Mouse (Mus musculus) inflammation-experienced regulatory T-cells, adult 16 weeks (primary cell): ENCODE data around the gene Rab11b. TPM values are rescaled to one million over a fixed set of nuclear protein-coding genes. Genes with fewer than 3 reads are reported as not detected.

Experiments used
- polyA plus RNA-seq: library from polyadenylated mRNA; unstranded; fragments of 100-300 nt; shearing (Covaris generic); gene quantifications from one replicate; pipeline ENCODE4 v1.2.1, GENCODE M21; 2017

Gene Rab11b
- polyA plus RNA-seq: 317 TPM

DNA sequence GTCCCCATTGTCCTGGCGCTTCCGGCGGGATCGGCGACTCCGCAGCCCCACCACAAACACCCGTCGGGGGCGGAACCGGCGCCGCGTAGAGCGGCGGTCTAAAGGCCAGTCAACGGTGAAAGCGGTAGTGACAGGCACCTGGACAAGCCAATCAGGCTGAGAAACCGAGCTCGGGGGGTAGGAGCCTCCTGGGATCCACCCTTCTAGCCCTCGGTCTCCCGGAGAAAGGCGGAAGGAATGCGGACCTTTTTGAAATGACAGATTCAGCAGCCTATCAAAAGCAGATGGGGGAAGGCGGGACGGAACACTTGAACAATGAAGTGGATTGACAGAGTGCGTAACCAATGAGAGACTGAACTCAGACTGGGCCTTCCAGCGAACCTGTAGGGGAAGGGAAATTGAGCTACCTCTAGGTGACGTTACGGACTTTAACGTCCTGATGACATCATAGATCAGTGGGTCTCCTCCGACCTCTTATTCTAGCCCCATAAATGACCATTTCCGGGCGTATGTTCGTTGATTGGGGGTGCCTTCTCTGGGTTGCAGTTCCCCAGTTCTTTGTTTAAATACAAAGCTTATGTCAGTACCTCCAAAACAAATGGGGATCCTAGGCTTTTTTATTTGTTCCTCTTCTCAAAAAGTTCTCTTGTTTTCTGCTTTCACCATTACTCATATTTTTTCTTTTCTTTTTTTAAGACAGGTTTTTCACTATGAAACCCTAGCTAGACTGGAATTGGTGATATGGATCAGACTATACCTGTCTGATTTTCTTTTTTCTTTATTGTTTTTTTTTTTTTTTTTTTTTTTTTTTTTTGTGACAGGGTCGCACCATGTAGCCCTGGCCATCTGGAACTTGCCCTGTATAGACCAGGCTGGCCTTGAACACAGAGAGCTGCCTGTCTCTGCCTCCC, at the start of gene Rab11b:
TSS of gene Rab11b (minus strand) at position 276 of the 911 bp plus-strand sequence.

DNA sequence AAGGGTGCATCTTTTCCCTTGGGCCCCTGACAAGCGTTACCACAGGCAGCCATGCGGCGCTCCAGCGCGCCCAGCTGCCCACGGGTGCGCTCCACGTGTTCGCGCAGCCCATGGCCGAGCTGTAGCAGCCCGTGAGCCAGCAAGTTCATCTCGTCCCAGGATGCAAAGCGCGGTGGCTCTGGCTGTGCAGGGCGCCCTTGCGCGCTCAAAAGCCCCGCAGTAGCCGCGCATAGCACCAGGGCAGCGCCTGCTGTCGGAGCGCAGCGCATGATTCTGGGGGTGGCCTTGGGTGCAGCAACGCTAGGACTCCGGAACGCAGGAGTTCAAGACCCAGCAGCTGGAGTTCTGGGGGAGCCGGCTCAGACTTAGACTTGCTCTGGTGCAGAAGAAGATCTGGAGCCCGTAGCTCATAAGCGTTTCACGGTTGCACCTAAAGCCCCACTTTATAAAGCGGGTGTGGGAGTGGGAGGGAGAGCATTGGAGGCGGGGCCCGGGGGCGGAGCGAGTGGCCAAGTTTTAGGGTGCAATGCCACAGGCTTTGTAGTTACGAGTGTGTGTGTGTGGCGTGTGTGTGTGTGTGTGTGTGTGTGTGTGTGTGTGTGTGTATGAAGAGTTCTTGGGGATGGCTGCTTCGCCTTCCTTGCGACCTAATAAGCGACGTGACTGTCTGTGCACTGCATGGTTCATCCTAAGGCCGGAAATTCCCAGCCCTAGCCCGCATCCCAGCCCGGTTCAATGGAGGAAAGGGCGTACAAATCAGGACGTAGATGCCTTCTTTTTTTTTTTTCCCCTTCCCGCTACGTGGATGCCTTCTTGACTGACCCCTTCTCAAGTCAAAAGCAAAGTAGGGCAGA, 21.0 kb upstream of the Rab11b start, which contains the start of gene Angptl4:
TSS of gene Angptl4 (minus strand) at position 707 of the 854 bp plus-strand sequence.

DNA sequence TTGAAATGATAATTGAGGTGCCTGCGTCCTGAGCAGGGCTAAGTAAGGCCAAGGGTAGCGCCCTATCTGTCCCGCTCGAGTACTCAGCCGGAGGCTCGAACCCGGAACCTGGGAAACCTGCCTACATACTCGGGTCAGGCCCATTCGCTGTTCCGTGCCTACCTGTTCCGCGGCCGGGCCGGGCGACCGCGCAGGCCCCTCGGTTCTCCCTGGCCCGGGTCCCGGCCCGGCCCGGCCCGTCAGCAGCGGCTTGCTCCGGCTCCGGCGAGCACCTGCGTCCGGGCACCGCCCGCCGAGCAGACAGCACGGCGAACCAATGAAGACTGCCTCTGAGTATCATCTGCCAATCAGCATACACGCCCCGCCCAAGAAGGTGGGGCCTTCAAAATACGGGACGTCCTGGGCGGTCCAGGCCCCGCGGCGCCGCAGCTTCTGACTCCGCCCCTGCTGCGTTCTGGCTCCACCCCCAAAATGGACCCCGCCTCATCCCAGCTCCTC, 41.9 kb downstream of the Rab11b start, which contains the start of gene March2:
TSS of gene March2 (minus strand) at position 287 of the 498 bp plus-strand sequence.

Other genes with a start within 250 kb of the Rab11b start
- gene Adamts10, start 236.3 kb downstream of the Rab11b start, polyA plus RNA-seq: 131 TPM
- 101 TPM for gene Myo1f, start 204.8 kb downstream of the Rab11b start, polyA plus RNA-seq
- 70.8 TPM for gene Zfp414, start 131.4 kb downstream of the Rab11b start, polyA plus RNA-seq
- gene Pram1, start 122.5 kb downstream of the Rab11b start, polyA plus RNA-seq: 1.4 TPM
- gene Hnrnpm, start 73.7 kb downstream of the Rab11b start, polyA plus RNA-seq: 424 TPM
- gene March2, start 41.9 kb downstream of the Rab11b start, polyA plus RNA-seq: 68.9 TPM
- 6.5 TPM for gene Angptl4, start 21.3 kb upstream of the Rab11b start, polyA plus RNA-seq
- 4.7 TPM for gene Kank3, start 50.0 kb upstream of the Rab11b start, polyA plus RNA-seq
- gene Rps28, start 64.0 kb upstream of the Rab11b start, polyA plus RNA-seq: 865 TPM
- gene Ndufa7, start 64.0 kb upstream of the Rab11b start, polyA plus RNA-seq: 364 TPM
- 35.5 TPM for gene Cd320, start 82.6 kb upstream of the Rab11b start, polyA plus RNA-seq
- not detected for gene Gm7029, start 113.3 kb upstream of the Rab11b start, polyA plus RNA-seq
- gene Kifc1, start 130.1 kb upstream of the Rab11b start, polyA plus RNA-seq: 3.7 TPM
- gene Platr17, start 144.6 kb upstream of the Rab11b start, polyA plus RNA-seq: 3.8 TPM
- 134 TPM for gene Daxx, start 148.9 kb upstream of the Rab11b start, polyA plus RNA-seq
- 751 TPM for gene Tapbp, start 155.4 kb upstream of the Rab11b start, polyA plus RNA-seq
- 22.8 TPM for gene Zbtb22, start 155.4 kb upstream of the Rab11b start, polyA plus RNA-seq
- gene Rgl2, start 169.0 kb upstream of the Rab11b start, polyA plus RNA-seq: 165 TPM
- gene Pfdn6, start 179.8 kb upstream of the Rab11b start, polyA plus RNA-seq: 132 TPM
- gene Wdr46, start 180.1 kb upstream of the Rab11b start, polyA plus RNA-seq: 64.9 TPM
- gene B3galt4, start 191.0 kb upstream of the Rab11b start, polyA plus RNA-seq: 34.8 TPM
- 96.8 TPM for gene Vps52, start 195.3 kb upstream of the Rab11b start, polyA plus RNA-seq
- gene Rps18, start 195.5 kb upstream of the Rab11b start, polyA plus RNA-seq: 2,339 TPM
- gene H2-K1, start 239.8 kb upstream of the Rab11b start, polyA plus RNA-seq: 13,592 TPM